Mouse (Mus musculus) neural tube, embryonic 10.5 days (tissue): ENCODE data around the gene Prkce.

ENCODE experiments used
- DNase-seq: peaks from one replicate; pipeline ENCODE4 v3.0.0-alpha.2; 2017; ENCODE audit warnings: low spot score; ENCODE audit errors: extremely low spot score

Prkce gene

DNA sequence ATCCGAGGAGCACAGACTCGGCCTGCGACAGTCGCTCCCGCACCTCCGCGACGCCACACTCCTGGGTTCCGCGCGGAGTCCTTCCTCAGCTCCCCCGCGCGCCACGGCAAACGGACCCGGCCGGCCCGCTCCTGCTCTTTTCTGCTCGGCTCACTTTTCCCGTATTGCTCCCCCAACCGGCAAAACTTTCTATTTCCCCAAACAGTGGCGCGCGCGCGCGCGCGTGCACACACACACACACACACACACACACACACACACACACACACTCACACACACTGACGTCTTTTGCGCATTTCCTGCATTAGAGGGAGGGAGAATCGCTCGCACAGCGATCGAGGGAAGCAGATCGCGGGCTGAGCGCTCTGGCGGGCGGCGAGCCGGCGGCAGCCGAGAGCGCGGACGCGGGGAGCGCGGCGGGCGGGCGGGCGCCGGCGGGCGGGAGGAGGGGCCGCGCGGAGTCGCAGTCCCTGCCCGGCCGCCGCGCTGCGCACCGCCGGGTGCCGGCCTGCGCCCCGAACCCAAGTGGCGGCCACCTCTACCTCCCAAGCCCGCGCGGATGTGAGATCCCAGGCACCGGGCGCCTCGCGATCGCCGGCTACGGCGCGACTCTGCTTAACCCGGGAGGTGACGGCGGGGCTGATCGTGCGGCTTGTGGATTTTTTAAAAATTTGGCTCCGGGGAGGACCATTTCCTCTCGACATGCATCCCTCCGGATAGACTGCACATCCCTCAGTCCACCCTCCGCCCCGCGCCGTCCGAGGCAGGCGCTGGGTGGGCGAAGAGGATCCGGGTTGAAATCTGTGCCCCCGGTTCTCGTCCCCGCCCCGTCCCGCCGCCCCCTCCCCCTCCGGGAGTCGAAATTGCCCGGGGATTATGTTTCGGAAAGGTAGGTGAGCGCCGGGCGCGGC is at the start of gene Prkce:
TSS of gene Prkce (plus strand) at position 466 of the 911 bp plus-strand sequence.
- peak; percentile 82 for DNase-seq

DNA sequence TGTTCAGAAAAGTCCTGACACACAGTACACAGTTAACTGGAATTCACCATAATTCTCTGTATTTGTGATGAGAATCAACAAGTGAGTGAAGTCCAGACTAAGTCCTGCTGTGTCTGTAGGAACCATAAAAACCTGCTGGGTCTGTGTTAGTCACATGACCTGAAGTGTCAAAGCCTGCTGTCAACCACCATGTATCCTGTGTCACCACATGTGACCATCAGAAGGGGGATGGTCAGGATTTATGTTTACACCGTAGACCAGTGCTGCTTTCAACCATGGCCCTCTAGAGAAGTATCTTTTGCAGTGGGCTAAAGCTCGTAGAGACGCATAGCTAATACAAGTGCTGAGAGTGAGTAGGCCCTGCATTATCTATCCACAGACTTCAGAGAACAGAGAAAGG is 44.4 kb upstream of the Prkce start:
- no peak for DNase-seq

DNA sequence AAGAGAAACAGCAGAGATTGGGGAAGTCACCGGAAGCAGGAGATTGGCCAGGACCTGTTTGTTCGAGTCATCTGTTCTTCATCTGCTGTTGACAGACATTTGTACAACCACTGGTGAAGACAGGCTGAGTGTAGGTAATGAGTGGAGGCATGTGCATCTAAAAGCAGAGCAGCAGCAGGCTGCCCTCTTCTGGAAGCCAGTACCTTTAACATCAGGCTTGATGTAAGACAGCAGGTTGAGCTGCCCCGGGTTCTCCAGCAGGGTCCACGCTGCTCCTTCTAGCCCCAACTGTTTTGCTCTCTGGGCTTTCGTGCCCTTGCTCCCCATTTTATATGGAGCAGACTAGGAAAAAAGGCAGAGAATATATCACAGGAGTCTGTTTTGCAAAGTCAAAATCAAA is 41.7 kb upstream of the Prkce start:
- DNase-seq = no peak

DNA sequence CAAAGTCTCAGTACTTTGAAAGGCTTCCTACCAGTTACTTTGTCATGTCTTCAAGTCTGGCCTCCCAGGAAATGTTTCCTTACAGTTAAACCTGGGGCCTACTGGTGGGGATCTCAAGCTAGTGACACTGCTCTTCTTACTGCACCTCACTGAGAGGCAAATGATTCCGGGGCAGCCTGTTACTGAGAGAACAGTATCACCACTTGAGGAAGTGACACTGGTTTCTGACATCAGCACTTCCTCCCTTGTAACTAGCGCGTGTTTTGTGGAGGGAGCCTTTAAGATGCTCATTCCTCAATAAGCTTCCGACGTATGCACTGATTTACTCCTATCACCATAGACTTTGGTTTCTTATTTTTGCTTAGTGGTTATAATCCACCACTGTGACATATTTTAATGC is 39.4 kb upstream of the Prkce start:
- no peak for DNase-seq

DNA sequence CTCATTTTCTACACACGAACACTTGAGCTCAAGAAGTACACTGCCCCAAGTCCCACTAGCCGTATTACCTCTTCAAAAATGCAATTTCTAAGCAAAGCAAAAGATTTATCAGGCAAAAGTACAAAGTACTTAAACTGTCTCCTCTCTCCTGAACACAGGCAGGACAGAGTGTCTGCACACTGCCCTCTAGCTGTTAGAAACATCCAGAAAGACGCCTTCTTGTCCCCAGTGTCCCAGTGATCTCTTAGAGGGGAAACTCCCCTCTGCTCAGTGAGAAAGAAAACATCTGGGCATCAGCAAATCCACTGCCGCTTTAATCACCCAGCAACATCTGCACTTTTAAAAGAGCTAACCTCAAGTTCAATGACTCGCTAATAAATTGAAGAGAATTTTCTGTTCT is 35.1 kb upstream of the Prkce start:
- no peak for DNase-seq

DNA sequence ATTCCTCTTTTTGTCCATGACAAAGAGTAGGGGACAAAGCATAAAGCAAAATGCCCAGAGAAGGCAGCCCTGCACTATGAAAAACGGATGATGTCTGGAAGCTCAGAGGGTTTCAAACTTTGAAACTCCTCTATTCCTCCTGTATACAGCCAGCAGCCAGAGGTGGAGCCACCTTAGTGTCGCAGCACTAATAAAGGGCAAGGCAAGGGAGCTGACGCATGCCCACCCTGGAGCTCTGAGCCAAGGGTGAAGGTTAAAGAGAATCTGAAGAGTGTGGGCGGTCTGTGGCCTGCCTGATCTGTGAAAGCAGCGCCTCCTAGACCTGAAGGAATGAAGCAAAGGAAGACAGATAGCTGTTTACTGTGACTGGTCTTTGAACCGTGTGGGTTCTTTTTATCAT is 33.1 kb upstream of the Prkce start:
- DNase-seq = no peak

DNA sequence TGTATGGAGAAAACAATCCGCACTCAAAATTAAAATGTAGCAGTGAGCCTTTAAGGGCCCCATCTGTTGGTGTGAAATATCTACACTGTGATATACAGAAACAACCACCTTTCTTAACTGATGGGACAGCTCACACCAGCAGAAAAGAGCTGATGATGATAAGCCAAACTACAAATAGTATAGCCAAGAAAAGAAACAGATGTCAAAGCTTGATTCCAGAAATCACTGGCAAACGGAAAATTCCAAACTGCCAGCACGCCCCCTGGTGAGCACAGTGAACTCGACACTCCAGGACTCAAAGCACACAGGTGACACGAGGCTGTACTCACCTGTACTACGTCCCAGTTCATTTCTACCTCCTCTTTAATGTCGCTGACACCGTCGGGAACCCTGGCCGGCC is 31.8 kb upstream of the Prkce start:
- DNase-seq = no peak

DNA sequence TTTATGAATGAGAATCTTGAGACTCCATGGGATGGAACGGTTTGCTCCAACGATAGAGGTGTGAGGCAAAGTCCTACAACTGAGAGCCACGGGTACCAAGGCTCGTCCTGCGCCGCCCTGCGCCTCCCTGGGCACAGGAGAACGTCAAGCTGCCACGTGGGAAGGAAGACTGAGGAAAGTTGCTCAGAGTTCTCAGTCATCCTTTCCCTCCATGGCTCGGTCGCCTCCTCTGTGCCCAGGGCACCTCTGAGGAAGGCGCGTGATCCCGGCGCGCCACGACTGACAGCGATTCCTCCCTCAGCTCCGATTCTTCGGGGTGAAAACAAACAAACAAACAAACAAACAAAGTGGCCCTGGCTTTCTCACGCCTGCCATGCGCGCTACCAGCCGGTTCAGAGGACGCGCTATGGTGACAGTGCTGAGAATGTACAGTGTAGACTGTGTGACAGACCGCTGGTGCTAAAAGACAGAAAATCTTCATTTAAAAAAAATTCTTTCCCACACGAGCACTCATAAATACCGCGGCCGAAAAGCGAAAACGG is 23.0 kb upstream of the Prkce start:
- no peak for DNase-seq

DNA sequence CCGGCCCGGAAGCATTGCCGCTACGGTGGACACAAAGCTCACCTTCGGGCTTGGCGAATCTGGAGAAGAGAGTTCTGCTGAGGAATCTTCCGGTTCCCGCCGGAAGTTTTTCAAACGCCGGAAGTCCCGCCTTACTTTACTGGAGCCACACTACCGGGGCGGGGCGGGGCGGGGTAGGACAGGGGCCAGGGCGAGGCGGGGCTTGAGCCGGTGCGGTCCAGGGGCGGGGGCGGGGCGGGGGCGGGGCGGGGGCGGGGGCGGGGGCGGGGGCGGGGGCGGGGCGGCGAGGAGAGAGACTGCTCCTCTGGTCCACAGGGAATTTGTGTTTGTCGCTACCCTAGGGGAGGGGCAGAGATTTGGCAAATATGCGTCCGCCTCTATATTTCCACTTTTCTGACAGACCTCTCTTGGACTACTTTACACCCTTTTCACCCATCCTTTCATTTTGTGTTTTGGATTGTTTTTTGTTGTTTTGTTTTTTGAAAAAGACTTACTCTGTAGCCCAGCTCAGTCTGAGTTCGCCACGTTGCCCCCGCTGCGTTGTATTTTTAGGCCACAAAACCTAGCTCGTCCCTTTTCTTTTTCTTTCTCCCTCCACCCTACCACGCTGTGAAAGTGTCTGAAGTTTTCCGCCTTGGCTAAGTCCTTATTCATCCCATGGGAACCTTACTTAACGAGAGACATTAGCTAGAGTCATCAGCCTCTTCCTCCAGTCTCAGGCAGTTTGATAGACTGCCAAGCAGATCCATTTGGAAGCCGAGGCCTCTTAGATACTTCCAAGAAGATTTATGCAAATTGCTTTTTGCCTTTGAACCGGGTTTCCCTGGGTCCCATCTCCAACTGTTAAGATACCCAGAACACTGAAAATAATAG is 22.3 kb upstream of the Prkce start, which contains the start of gene Srbd1:
TSS of gene Srbd1 (minus strand) at position 97 of the 873 bp plus-strand sequence.
- peak; percentile 98 for DNase-seq

DNA sequence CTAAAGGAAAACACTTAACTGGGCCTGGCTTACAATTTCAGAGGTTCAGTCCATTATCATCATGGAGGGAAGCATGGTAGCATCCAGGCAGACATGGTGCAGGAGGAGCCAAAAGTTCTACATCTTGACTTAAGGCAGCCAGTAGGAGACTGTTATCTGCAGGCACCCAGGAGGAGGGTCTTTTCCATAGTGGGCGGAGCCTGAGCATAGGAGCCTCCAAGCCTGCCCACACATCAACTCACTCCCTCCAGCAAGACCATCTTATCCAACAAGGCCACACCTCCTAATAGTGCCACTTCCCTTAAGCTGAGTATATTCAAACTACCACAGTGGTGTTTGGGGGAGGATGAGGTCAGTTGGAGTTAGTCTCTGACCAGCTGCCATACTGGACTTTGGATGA is 17.9 kb upstream of the Prkce start:
- DNase-seq = no peak

DNA sequence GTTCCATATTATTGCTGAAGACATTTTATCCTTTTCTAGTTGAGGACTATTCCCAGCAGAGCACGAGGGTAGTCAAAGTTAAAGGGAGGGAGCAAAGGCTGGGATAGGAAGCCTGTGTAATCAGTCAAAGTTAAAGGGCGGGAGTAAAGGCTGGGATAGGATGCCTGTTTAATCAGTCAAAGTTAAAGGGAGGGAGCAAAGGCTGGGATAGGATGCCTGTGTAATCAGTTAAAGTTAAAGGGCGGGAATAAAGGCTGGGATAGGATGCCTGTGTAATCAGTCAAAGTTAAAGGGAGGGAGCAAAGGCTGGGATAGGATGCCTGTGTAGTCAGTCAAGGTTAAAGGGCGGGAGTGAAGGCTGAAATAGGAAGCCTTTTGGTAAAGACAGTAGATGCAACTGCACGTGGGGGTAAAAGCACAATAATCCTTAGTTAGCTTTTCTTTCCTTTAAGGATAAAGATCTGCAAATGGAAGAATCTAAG is 16.7 kb upstream of the Prkce start:
- DNase-seq = peak; percentile 37

DNA sequence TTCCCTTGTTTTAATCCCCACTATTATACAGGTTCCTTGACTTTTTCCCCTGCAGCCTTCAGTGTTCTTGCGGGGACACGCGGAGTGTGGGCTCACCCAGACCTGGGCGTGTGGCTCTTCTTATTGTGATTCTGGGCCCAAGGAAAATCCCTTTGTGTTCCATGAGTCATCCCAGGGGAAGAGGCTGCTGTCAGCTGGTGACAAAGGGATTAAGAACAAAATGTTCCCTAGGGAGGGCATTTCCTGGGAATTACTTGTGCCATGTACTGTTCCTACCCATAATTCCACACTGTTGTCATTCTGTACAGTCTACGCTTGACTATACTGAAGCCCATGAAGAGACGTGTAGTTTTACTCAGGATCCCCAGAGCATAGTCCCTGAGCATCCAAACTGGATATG is 10.6 kb upstream of the Prkce start:
- no peak for DNase-seq

DNA sequence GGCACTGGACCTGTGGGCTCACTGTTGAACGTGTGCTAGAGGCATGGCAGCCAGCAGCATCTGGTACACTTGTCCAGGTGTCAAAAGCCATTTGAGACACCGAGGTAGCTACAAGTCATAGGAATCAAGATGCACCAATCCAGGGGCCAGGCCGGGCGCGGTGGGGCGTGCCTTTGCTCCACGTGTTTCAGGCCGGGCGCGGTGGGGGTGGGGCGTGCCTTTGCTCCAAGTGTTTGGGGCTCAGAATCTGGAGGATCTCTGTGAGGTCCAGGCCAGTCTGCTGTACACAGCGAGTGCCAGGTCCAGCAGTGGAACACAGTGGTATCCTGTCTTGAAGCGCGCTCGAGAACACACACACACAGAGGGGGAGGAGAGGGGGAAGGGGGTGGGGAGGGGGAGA is 4.9 kb upstream of the Prkce start:
- DNase-seq = no peak

DNA sequence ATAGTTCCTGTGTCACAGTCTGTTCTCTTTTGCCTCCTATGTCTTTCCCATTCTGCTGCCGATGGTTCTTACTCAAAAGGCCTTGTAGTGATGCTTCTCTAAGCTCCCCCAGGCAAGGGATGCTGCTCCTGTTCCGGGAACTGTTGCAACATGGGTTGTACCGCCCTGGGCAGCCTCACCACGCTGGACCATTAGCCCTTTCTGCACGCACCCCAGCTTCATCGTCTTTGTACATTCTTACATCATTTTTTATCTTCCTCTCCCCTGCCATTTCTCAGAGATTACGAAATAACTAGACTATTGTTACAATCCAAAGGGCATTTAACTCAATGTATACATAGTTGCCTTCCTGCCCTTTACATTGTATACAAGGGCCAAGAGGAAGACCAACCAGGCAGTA is 3.2 kb upstream of the Prkce start:
- no peak for DNase-seq

DNA sequence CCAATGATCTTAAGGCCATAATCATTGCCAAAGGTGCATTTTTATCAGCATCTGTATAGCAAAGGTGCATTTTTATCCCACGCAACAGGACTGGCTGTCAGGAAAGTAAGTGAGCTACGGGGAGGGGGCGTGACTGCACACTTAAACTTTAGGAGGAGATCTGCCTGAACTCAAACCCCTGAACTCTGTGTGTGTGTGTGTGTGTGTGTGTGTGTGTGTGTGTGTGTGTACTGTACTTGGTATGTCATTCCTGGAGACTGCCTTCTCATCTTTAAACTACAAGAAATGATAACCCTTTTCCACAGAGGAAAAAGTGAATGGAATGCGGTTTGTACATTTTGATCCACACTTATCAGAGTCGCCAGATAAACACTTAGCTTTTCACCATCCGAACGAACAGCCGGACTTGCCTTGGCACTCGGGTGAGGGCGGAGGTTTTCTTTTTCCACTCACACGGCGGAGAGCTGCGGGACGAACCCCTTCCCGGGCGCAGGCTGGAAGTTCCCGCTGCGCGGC is 1.5 kb upstream of the Prkce start:
- DNase-seq = no peak

DNA sequence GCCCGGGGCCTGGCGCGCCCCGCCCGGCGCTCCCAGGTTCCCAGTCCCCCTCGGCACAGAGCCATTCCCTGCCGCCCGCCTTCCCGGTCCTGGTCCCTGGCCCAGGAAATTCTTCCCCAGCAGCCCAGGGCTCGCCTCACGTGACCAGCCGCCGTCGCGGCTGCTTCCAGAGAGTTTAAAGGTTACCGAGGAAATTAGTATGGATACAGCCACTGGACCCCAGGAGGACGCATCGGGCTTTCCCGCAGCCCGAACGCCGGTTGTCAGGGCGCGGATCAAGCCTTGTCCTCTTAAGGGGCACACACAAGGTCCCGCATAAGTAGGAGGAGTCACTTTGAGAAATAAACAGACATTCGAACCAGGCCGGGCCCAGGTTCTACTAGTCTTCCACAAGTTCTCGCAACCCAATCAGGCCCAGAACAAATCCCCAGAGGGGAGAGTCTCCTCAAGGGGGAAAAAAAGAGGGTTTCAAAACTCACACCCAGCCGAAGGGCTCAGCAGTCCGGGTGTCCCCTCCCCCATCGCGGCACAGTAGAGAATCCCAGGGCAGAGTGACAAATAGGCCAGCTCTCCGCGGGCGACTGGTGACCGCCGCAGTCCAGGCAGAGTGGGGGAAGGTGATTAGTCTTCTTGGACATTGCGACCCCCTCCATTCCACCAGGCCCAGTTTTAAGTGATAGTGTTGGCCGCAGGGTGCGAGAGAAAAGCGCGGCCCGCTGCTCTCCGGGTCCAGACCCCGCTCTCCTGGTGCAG is 842 bp upstream of the Prkce start:
- DNase-seq = peak; percentile 90

DNA sequence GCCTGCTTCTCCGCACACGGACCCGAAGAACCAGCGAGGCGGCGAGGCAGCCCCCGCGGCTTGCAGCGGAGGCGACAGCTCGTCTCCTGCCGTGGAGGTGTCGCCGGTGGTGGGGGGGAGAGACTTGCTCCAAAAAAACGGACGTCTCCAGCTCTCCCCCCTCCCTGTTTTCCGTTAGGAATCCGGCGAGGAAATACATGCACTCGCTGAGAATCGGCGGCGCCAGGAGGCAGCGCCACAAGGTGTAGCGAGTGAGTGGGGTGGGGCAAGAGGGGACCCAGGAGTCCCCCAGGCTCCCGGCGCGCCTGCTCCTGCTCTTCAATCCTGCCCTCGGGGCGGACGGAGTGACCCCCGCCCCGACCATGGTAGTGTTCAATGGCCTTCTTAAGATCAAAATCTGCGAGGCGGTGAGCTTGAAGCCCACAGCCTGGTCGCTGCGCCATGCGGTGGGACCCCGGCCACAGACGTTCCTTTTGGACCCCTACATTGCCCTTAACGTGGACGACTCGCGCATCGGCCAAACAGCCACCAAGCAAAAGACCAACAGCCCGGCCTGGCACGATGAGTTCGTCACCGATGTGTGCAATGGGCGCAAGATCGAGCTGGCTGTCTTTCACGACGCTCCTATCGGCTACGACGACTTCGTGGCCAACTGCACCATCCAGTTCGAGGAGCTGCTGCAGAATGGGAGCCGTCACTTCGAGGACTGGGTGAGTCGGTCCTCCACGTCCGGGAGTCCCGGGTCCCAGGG is 821 bp downstream of the Prkce start:
- no peak for DNase-seq

DNA sequence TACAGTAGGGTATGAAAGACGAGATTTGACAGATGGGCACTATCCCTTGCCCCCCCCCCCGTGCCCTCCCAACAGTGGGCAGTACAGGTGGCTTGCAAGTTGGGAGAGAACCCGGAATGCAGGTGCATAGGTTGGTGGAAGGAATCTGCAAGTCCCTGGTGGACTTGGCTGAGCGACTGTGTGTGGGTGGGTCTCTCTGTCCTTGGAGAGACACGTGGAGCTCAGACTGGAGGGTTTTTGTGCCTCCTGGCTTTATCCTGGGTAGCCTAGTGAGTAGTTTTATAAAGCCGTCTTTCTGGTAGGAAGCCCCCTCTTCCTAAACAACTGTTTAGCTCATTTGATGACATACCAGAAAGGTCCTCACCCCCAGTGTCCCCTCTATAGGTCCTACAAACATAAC is 1.5 kb downstream of the Prkce start:
- no peak for DNase-seq

DNA sequence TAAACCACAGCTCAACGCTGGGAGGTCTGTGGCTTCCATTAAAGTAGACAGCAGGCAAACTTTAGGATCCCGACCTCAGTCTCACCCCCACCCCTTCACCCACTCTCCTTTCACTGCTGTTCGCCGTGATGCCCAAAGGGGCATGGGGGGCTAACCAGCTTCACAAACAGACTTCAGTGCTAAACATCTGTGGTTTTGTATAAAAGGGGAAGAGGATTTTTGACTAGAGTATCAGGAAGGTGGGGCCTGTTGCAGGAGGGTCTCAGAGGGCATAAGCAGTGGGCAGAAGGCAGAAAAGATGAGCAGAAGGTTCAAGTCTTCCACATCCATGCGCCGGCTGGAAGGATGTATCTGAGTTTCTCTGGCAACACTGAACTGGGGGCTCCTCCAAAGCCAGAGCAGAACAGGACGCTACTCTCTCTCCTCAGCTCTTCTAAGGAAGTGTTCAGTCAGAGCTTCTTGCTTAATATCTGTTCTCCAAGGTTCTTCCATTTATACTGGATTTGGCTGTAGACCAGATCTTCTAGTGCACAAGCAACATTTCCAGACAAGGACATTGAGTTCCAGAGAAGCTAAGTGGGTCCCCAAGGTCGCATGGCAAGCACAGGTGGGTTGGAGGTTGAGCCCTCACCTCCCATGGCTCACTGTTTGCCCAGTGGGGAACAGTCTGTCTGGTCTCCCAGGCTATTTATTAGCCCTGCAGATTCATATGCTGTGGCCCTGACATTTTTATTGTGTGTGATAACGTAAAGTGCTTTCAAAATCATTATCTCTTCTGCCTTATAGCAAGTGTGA is 2.8 kb downstream of the Prkce start:
- DNase-seq = no peak
